13 mouse cellular contexts compared by ENCODE assay signal in the genomic region with DNA sequence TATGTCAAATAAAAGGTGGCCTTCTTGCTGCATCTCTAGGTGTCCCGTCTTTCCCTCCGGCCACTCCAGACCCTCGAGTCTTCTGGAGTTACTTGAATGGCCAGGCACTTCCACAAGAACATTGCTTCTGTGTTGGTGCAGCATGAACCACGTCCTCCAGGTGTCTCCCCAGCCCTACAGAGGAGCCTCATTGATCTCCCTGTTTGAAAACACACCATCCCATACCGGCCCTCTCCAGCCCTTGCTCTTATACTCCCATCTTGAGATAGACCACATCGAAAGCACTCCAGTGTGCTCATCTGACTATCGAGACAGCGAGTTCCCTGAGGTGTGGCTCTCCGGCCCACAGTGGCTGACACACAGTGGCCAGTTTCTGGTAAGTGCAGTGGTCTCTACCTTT. TPM values are rescaled to one million over a fixed set of nuclear protein-coding genes. Genes with fewer than 3 reads are reported as not detected.
DNase-seq lines count a peak whose midpoint lies in the region; ATAC-seq and TF ChIP-seq lines count a peak whose summit lies in the region.
"Had no signal": no experiment of that assay in that cellular context is flagged by ENCODE, and none has a peak within 500 bp of the region (broad histone marks: within the 10 kb centered on the region; RNA-seq: fewer than 3 reads in every experiment).

No protein-coding gene starts in this region.

- no peaks in the 10 kb centered on the region for H3K9me3 ChIP-seq in forebrain, postnatal 0 days (ENCODE audit: low read length)
- no peaks in the 10 kb centered on the region for H3K9me3 ChIP-seq in forebrain, embryonic 11.5 days (ENCODE audit: control insufficient read depth, low read length)
- H3K9me3 ChIP-seq: embryonic facial prominence, embryonic 15.5 days; heart, embryonic 12.5 days; hindbrain, embryonic 15.5 days; limb, embryonic 12.5 days had no signal

- no peak for DNase-seq in forebrain, postnatal 0 days
- no peak for DNase-seq in forebrain, embryonic 11.5 days (ENCODE audit: low spot score)
- no peak for DNase-seq in left cerebral cortex, adult 2 months (ENCODE audit: extremely low spot score in 1 of 2, low spot score in 2 of 2)
- DNase-seq in left cerebral cortex, adult 11 months (ENCODE audit: low spot score) = no peak
- DNase-seq in urinary bladder, postnatal 14 days (ENCODE audit: low spot score) = peak; percentile 14
- no peak for DNase-seq in urinary bladder, adult 2 months (ENCODE audit: low spot score)
- no peak for DNase-seq in embryo, embryonic 11 days
- DNase-seq in urinary bladder, adult 18-20 months (ENCODE audit: low spot score in 2 of 2) = no peak

- 0 out of 2 replicates have a peak, but pooled peaks cover 3% of the 10 kb centered on the region for H3K27me3 ChIP-seq in forebrain, postnatal 0 days (ENCODE audit: insufficient read depth, low read length)
- H3K27me3 ChIP-seq in forebrain, embryonic 11.5 days (ENCODE audit: control insufficient read depth, insufficient read depth, low read length) = peaks cover 16% of the 10 kb centered on the region

- H3K4me2 ChIP-seq in forebrain, postnatal 0 days (ENCODE audit: low read depth) = no peak overlapping the region
- H3K4me2 ChIP-seq in forebrain, embryonic 11.5 days (ENCODE audit: low read depth, low read length, severe bottlenecking) = no peak overlapping the region
- H3K4me2 ChIP-seq: embryonic facial prominence, embryonic 15.5 days; heart, embryonic 12.5 days; hindbrain, embryonic 15.5 days; limb, embryonic 12.5 days had no signal

- no peak overlapping the region for H3K4me3 ChIP-seq in forebrain, postnatal 0 days (ENCODE audit: low read depth, low read length)
- H3K4me3 ChIP-seq in forebrain, embryonic 11.5 days (ENCODE audit: low read depth, low read length) = no peak overlapping the region
- H3K4me3 ChIP-seq in left cerebral cortex, adult 2 months = no peak overlapping the region
- H3K4me3 ChIP-seq: embryonic facial prominence, embryonic 15.5 days; heart, embryonic 12.5 days; hindbrain, embryonic 15.5 days; limb, embryonic 12.5 days had no signal

- peak; percentile 35; the same call in 1 of the 2 replicates for TF ChIP-seq CTCF in forebrain, postnatal 0 days (IDR thresholded peaks at IDR 0.05; ENCODE audit: low read depth)
- TF ChIP-seq CTCF in left cerebral cortex, adult 2 months (IDR thresholded peaks at IDR 0.05) = peak; percentile 42

- no peaks in the 10 kb centered on the region for H3K36me3 ChIP-seq in forebrain, postnatal 0 days (ENCODE audit: insufficient read depth)
- H3K36me3 ChIP-seq in forebrain, embryonic 11.5 days (ENCODE audit: control insufficient read depth, insufficient read depth, low read length) = no peaks in the 10 kb centered on the region
- H3K36me3 ChIP-seq: embryonic facial prominence, embryonic 15.5 days; heart, embryonic 12.5 days; hindbrain, embryonic 15.5 days; limb, embryonic 12.5 days had no signal

- 73% methylated on average over 9 of the region's 9 CpGs for WGBS in forebrain, postnatal 0 days
- 77% methylated on average over 9 of the region's 9 CpGs for WGBS in forebrain, embryonic 11.5 days

- H3K4me1 ChIP-seq in forebrain, postnatal 0 days (ENCODE audit: insufficient read depth) = no peaks in the 10 kb centered on the region
- peaks cover 3% of the 10 kb centered on the region for H3K4me1 ChIP-seq in forebrain, embryonic 11.5 days (replicated peaks; ENCODE audit: control insufficient read depth, insufficient read depth, low read length)

- H3K9ac ChIP-seq in forebrain, postnatal 0 days = no peak overlapping the region
- H3K9ac ChIP-seq in forebrain, embryonic 11.5 days (ENCODE audit: low read length) = no peak overlapping the region
- H3K9ac ChIP-seq: embryonic facial prominence, embryonic 15.5 days; heart, embryonic 12.5 days; hindbrain, embryonic 15.5 days; limb, embryonic 12.5 days had no signal

- ATAC-seq in forebrain, postnatal 0 days = no peak
- no peak for ATAC-seq in forebrain, embryonic 11.5 days (replicated peaks; ENCODE audit: low FRiP score)

- no peak overlapping the region for H3K27ac ChIP-seq in forebrain, postnatal 0 days (ENCODE audit: low read depth, low read length)
- no peak overlapping the region for H3K27ac ChIP-seq in forebrain, embryonic 11.5 days (ENCODE audit: low read depth, low read length)
- no peak overlapping the region for H3K27ac ChIP-seq in left cerebral cortex, adult 2 months
- H3K27ac ChIP-seq: embryonic facial prominence, embryonic 15.5 days; hindbrain, embryonic 15.5 days; limb, embryonic 12.5 days had no signal

- intact Hi-C loops in left cerebral cortex, adult 2 months (cut with DNase I) = loop anchor here (5.0 kb wide), 1 partner anchor 182 kb away; no protein-coding TSS in a partner anchor

RNA-seq across cellular contexts. Expression of a gene that starts 2.6 kb away (rescaled TPM):
- 1.4 and 1.8 TPM in 2 replicates for total RNA-seq in forebrain, postnatal 0 days (2014; rRNA removed)
- polyA plus RNA-seq in forebrain, postnatal 0 days (2015; fragmentation: Nextera tagmentation; extraction: Ambion mirVana) = 1.2 and 1.3 TPM in 2 replicates
- polyA plus RNA-seq in forebrain, embryonic 11.5 days (2014; fragmentation: Nextera tagmentation; extraction: Ambion mirVana) = 6.0 and 6.1 TPM in 2 replicates
- 1 to 10 TPM; 1.6 to 1.8 TPM for total RNA-seq in left cerebral cortex, adult 2 months (2021)
- 4.5 and 4.7 TPM in 2 replicates for polyA plus RNA-seq in urinary bladder, adult 2 months (2012; rRNA removed)

RNA-seq across cellular contexts. Expression of a gene that starts 32.2 kb away (rescaled TPM):
- 2.1 and 4.7 TPM in 2 replicates for total RNA-seq in forebrain, postnatal 0 days (2014; rRNA removed)
- polyA plus RNA-seq in forebrain, postnatal 0 days (2015; fragmentation: Nextera tagmentation; extraction: Ambion mirVana) = 1.2 and 2.5 TPM in 2 replicates
- polyA plus RNA-seq in forebrain, embryonic 11.5 days (2014; fragmentation: Nextera tagmentation; extraction: Ambion mirVana) = 29.9 and 34.3 TPM in 2 replicates
- total RNA-seq in left cerebral cortex, adult 2 months (2021) = under 1 TPM; 0.38 to 0.47 TPM
- 0.80 and 1.3 TPM in 2 replicates for polyA plus RNA-seq in urinary bladder, adult 2 months (2012; rRNA removed)

RNA-seq across cellular contexts. Expression of a gene that starts 32.3 kb away (rescaled TPM):
- 23.0 and 24.8 TPM in 2 replicates for total RNA-seq in forebrain, postnatal 0 days (2014; rRNA removed)
- polyA plus RNA-seq in forebrain, postnatal 0 days (2015; fragmentation: Nextera tagmentation; extraction: Ambion mirVana) = 11.9 and 13.2 TPM in 2 replicates
- polyA plus RNA-seq in forebrain, embryonic 11.5 days (2014; fragmentation: Nextera tagmentation; extraction: Ambion mirVana) = 10.9 and 11.5 TPM in 2 replicates
- 10 to 100 TPM; 30.9 to 35.4 TPM for total RNA-seq in left cerebral cortex, adult 2 months (2021)
- polyA plus RNA-seq in urinary bladder, adult 2 months (2012; rRNA removed) = 32.4 and 36.2 TPM in 2 replicates

RNA-seq across cellular contexts. Expression of a gene that starts 58.6 kb away (rescaled TPM):
- not detected in 2 replicates for total RNA-seq in forebrain, postnatal 0 days (2014; rRNA removed)
- polyA plus RNA-seq in forebrain, postnatal 0 days (2015; fragmentation: Nextera tagmentation; extraction: Ambion mirVana) = not detected in 2 replicates
- not detected in 2 replicates for polyA plus RNA-seq in forebrain, embryonic 11.5 days (2014; fragmentation: Nextera tagmentation; extraction: Ambion mirVana)
- total RNA-seq in left cerebral cortex, adult 2 months (2021) = not detected
- polyA plus RNA-seq in urinary bladder, adult 2 months (2012; rRNA removed) = not detected in 2 replicates
- total RNA-seq: layer of hippocampus, adult 18-20 months had no signal
- polyA plus RNA-seq: embryonic facial prominence, embryonic 15.5 days; heart, embryonic 12.5 days; hindbrain, embryonic 15.5 days; limb, embryonic 12.5 days had no signal
